Comparison of ENCODE assay signal across 8 mouse cellular contexts in the genomic region with DNA sequence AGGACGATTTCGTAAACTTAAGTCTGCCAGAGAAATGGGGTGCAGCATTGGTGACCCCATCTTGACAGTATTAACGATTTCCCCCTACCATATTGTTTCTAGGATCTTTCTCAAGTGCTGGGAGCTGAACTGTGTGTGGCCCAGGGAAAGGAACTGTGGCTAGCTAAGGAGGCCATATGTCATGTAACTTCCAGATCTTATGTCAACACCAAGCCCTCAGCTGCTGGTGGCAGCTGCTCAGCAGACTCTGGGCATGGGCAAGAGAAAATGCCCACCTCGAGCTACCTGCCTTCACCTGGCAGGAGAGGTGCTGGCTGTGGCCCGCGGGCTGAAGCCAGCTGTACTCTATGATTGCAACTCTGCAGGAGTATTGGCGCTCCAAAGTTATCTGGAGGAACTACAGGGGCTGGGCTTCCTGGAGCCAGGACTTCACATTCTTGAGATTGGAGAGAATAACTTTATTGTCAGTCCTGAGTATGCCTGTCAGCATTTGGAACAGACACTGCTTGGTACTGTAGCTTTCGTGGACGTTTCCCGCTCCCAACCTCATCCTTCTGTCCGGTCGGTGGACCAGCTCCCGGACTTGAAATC. TPM values are rescaled to one million over a fixed set of nuclear protein-coding genes. Genes with fewer than 3 reads are reported as not detected.
DNase-seq lines count a peak whose midpoint lies in the region; ATAC-seq and TF ChIP-seq lines count a peak whose summit lies in the region.

No protein-coding gene starts in this region.

- H3K9me3 ChIP-seq in midbrain, embryonic 12.5 days: no peaks in the 10 kb centered on the region

- peak overlapping the region; percentile 65 for H3K4me2 ChIP-seq in midbrain, embryonic 12.5 days (replicated peaks)

- DNase-seq in kidney, adult 2 months: no peak
- DNase-seq in kidney, postnatal 10 days: no peak
- peak; percentile 35 for DNase-seq in R1 (ENCODE audit: low read depth, low spot score)
- peak; percentile 16 for DNase-seq in heart, postnatal 4 days
- no peak for DNase-seq in right cerebral cortex, postnatal 10 days (ENCODE audit: low spot score in 2 of 2)
- no peak for DNase-seq in spleen, adult 12 weeks (ENCODE audit: low spot score)
- no peak for DNase-seq in right cerebral cortex, postnatal 25 days

- peaks cover 20% of the 10 kb centered on the region for H3K4me1 ChIP-seq in kidney, adult 2 months (ENCODE audit: control insufficient read depth, insufficient read depth, low read length)
- peaks cover 23% of the 10 kb centered on the region for H3K4me1 ChIP-seq in midbrain, embryonic 12.5 days

- no peak for ATAC-seq in midbrain, embryonic 12.5 days (ENCODE audit: low FRiP score, low read depth)

- TF ChIP-seq CTCF in kidney, adult 2 months (conservative IDR thresholded peaks at IDR 0.05; ENCODE audit: insufficient read depth, insufficient read length, low read depth, low read length): no peak

- H3K9ac ChIP-seq in midbrain, embryonic 12.5 days (replicated peaks): peak overlapping the region; percentile 60

- peak overlapping the region; percentile 88; the same call in 1 of the 2 replicates for H3K4me3 ChIP-seq in kidney, adult 2 months (ENCODE audit: insufficient read depth, low read depth, low read length)
- peak overlapping the region; percentile 72 for H3K4me3 ChIP-seq in midbrain, embryonic 12.5 days

- H3K27ac ChIP-seq in kidney, adult 2 months (ENCODE audit: insufficient read depth, low read depth, low read length): no peak overlapping the region
- no peak overlapping the region for H3K27ac ChIP-seq in midbrain, embryonic 12.5 days (replicated peaks)

- no peak for TF ChIP-seq POLR2A in kidney, adult 2 months (IDR thresholded peaks at IDR 0.05; ENCODE audit: low read depth, low read length)

- 77% methylated on average over 13 of the region's 13 CpGs for WGBS in kidney, adult 2 months
- 92% methylated on average over 13 of the region's 13 CpGs for WGBS in midbrain, embryonic 12.5 days

- H3K27me3 ChIP-seq in kidney, adult 2 months (replicated peaks; ENCODE audit: control insufficient read depth, insufficient read depth, low read length): no peaks in the 10 kb centered on the region
- H3K27me3 ChIP-seq in midbrain, embryonic 12.5 days: no peaks in the 10 kb centered on the region

- peaks cover 1% of the 10 kb centered on the region; the same call in 1 of the 2 replicates for H3K36me3 ChIP-seq in kidney, adult 2 months (ENCODE audit: control insufficient read depth, insufficient read depth, low read length)
- no peaks in the 10 kb centered on the region for H3K36me3 ChIP-seq in midbrain, embryonic 12.5 days

RNA-seq across cellular contexts. Expression of a gene that starts 6.4 kb away (rescaled TPM):
- 2.3 and 2.8 TPM in 2 replicates for polyA plus RNA-seq in kidney, adult 2 months (2012; rRNA removed)
- total RNA-seq in heart, postnatal 4 days (2021): 1 to 10 TPM; 5.3 to 7.8 TPM
- 15.1 and 16.6 TPM in 2 replicates for polyA plus RNA-seq in midbrain, embryonic 12.5 days (2016; fragmentation: Nextera tagmentation; extraction: Ambion mirVana)

RNA-seq across cellular contexts. Expression of a gene that starts 21.3 kb away (rescaled TPM):
- polyA plus RNA-seq in kidney, adult 2 months (2012; rRNA removed): 30.6 and 37.9 TPM in 2 replicates
- total RNA-seq in heart, postnatal 4 days (2021): 1 to 10 TPM; 6.0 to 7.5 TPM
- polyA plus RNA-seq in midbrain, embryonic 12.5 days (2016; fragmentation: Nextera tagmentation; extraction: Ambion mirVana): 1.3 and 2.2 TPM in 2 replicates

RNA-seq across cellular contexts. Expression of a gene that starts 27.3 kb away (rescaled TPM):
- polyA plus RNA-seq in kidney, adult 2 months (2012; rRNA removed): 0.52 and 3.2 TPM in 2 replicates
- total RNA-seq in heart, postnatal 4 days (2021): 1 to 10 TPM; 1.0 to 1.4 TPM
- polyA plus RNA-seq in midbrain, embryonic 12.5 days (2016; fragmentation: Nextera tagmentation; extraction: Ambion mirVana): 2.1 and 2.2 TPM in 2 replicates

RNA-seq across cellular contexts. Expression of a gene that starts 33.3 kb away (rescaled TPM):
- polyA plus RNA-seq in kidney, adult 2 months (2012; rRNA removed): 2.7 and 4.8 TPM in 2 replicates
- total RNA-seq in heart, postnatal 4 days (2021): 1 to 10 TPM; 8.3 to 9.7 TPM
- 0.27 and 0.56 TPM in 2 replicates for polyA plus RNA-seq in midbrain, embryonic 12.5 days (2016; fragmentation: Nextera tagmentation; extraction: Ambion mirVana)

RNA-seq across cellular contexts. Expression of a gene that starts 44.2 kb away (rescaled TPM):
- 13.0 and 13.5 TPM in 2 replicates for polyA plus RNA-seq in kidney, adult 2 months (2012; rRNA removed)
- total RNA-seq in heart, postnatal 4 days (2021): 10 to 100 TPM; 10.2 to 11.8 TPM
- polyA plus RNA-seq in midbrain, embryonic 12.5 days (2016; fragmentation: Nextera tagmentation; extraction: Ambion mirVana): 8.3 and 8.8 TPM in 2 replicates

Comparison
In these comparisons a context has a peak if more than half of its experiments do, and no peak if none do; other contexts are left out.
1. DNase-seq: peak in R1 (single experiment) and heart, postnatal 4 days (single experiment); none in kidney, adult 2 months (single experiment), kidney, postnatal 10 days (single experiment), right cerebral cortex, postnatal 10 days (0 of 2), spleen, adult 12 weeks (single experiment) and right cerebral cortex, postnatal 25 days (single experiment).
2. RNA of a gene that starts 21.3 kb away (polyA plus RNA-seq): 30.6 to 37.9 TPM in kidney, adult 2 months; 1.3 to 2.2 TPM in midbrain, embryonic 12.5 days; every median in the first group is over 10 times any median in the second.